Mouse (Mus musculus): ENCODE data around the gene Selenoh. TPM values are rescaled to one million over a fixed set of nuclear protein-coding genes. Genes with fewer than 3 reads are reported as not detected.

Selenoh gene
- total and polyA plus RNA-seq, 3 experiments, result 277 to 473 (median 428) TPM

- no peak for TF ChIP-seq ZKSCAN1 (IDR thresholded peaks at IDR 0.05; ENCODE audit: borderline replicate concordance, low read depth, low read length)
- TF ChIP-seq MEF2A (IDR thresholded peaks at IDR 0.05; ENCODE audit: borderline replicate concordance, low read depth, low read length), result no peak; the same call in 1 of the 2 replicates
- no peak for TF ChIP-seq POLR2AphosphoS2 (IDR thresholded peaks at IDR 0.05; ENCODE audit: low read depth, low read length)
- TF ChIP-seq TCF12 (IDR thresholded peaks at IDR 0.05; ENCODE audit: low read depth, low read length), result peak; percentile 36
- no peak for TF ChIP-seq UBTF (IDR thresholded peaks at IDR 0.05; ENCODE audit: low read depth, low read length)
- no peak for TF ChIP-seq JUN (IDR thresholded peaks at IDR 0.05; ENCODE audit: insufficient read depth, low read depth, low read length)
- no peak for TF ChIP-seq MAFK (IDR thresholded peaks at IDR 0.05; ENCODE audit: insufficient replicate concordance, low read length)
- TF ChIP-seq POLR2A (IDR thresholded peaks at IDR 0.05; ENCODE audit: low read depth, low read length), result peak; percentile 61; the same call in 1 of the 2 replicates
- TF ChIP-seq TBP (conservative IDR thresholded peaks at IDR 0.05; ENCODE audit: low read depth, low read length), result peak; percentile 47; the same call in 1 of the 2 replicates
Observed at GRCm38 (mm10) chr2:84677968-84678880, 7.7 kb upstream of the Selenoh start, which contains the start of the genes Gm28635 and Med19 (continued).

- dilution Hi-C loops (cut with MboI; ENCODE audit: extremely low pct_ligation_motif_present, extremely low pct_unique_long_range_greater_than_20kb, low sequenced_read_pairs), result no loop called here
- H3K27ac ChIP-seq (ENCODE audit: insufficient read depth, low read depth), result peak overlapping the region; percentile 64; the same call in 1 of the 2 replicates
- H3K36me3 ChIP-seq (replicated peaks in 1 of 2; ENCODE audit: control insufficient read depth in 1 of 2, insufficient read depth in 1 of 2, low read length in 1 of 2), result peaks cover 28 to 49% of the 10 kb centered on the region in 2 experiments
- H3K4me3 ChIP-seq (replicated peaks in 1 of 3; ENCODE audit: low read depth in 2 of 3, low read length in 2 of 3, poor library complexity in 1 of 3), result peak overlapping the region; percentile 80 to 96 (median 82)
- peaks cover 0 to 28% of the 10 kb centered on the region in 2 experiments; a peak in 2 of 4 replicates for H3K4me1 ChIP-seq (ENCODE audit: control insufficient read depth in 1 of 2, insufficient read depth in 2 of 2)
- peak overlapping the region; percentile 96 for H3K4me2 ChIP-seq (ENCODE audit: insufficient read depth, low read depth, poor library complexity, severe bottlenecking)
- H3K79me2 ChIP-seq (replicated peaks; ENCODE audit: control insufficient read depth, extremely low read depth, insufficient read depth, poor library complexity, severe bottlenecking), result peaks cover 27% of the 10 kb centered on the region
- DNase-seq (ENCODE audit: extremely low read depth), result peak; percentile 24
- peak overlapping the region; percentile 70 for H3K9ac ChIP-seq (ENCODE audit: insufficient read depth, low read depth)
- H3K27me3 ChIP-seq (replicated peaks), result no peaks in the 10 kb centered on the region
- in situ Hi-C loops (cut with MboI; ENCODE audit: low pct_ligation_motif_present, low pct_unique_long_range_greater_than_20kb, low sequenced_read_pairs), result no loop called here
- no peaks in the 10 kb centered on the region for H3K9me3 ChIP-seq (replicated peaks; ENCODE audit: low read length)
- TF ChIP-seq ZKSCAN1 (IDR thresholded peaks at IDR 0.05; ENCODE audit: borderline replicate concordance, low read depth, low read length) (no peak), JUND (conservative IDR thresholded peaks at IDR 0.05; ENCODE audit: low read depth, low read length) (no peak), MEF2A (IDR thresholded peaks at IDR 0.05; ENCODE audit: borderline replicate concordance, low read depth, low read length) (no peak), USF1 (IDR thresholded peaks at IDR 0.05; ENCODE audit: low read depth, low read length) (no peak), CHD2 (IDR thresholded peaks at IDR 0.05; ENCODE audit: low read length) (no peak), UBTF (IDR thresholded peaks at IDR 0.05; ENCODE audit: low read depth, low read length) (no peak), MAFK (IDR thresholded peaks at IDR 0.05; ENCODE audit: insufficient replicate concordance, low read length) (peak; percentile 86), POLR2AphosphoS2 (IDR thresholded peaks at IDR 0.05; ENCODE audit: low read depth, low read length) (no peak), TBP (conservative IDR thresholded peaks at IDR 0.05; ENCODE audit: low read depth, low read length) (no peak), JUN (IDR thresholded peaks at IDR 0.05; ENCODE audit: insufficient read depth, low read depth, low read length) (no peak), PAX5 (IDR thresholded peaks at IDR 0.05; ENCODE audit: low read length) (no peak), ZMIZ1 (IDR thresholded peaks at IDR 0.05; ENCODE audit: low read depth, low read length) (no peak), MAX (IDR thresholded peaks at IDR 0.05; ENCODE audit: low read length) (peak; percentile 59; the same call in 1 of the 2 replicates), ELF1 (IDR thresholded peaks at IDR 0.05; ENCODE audit: low read depth, low read length) (no peak), CTCF (conservative IDR thresholded peaks at IDR 0.05 in 1 of 2, IDR thresholded peaks at IDR 0.05 in 1 of 2; ENCODE audit: low read depth in 2 of 2, low read length in 2 of 2) (peak in 1 of 2 experiments; percentile 57; a peak in 2 of 4 replicates), CHD1 (IDR thresholded peaks at IDR 0.05; ENCODE audit: low read depth, low read length) (0 out of 2 replicates have a peak, but pooled peaks have one; percentile 21), USF2 (conservative IDR thresholded peaks at IDR 0.05; ENCODE audit: low read depth, low read length) (no peak), BHLHE40 (IDR thresholded peaks at IDR 0.05; ENCODE audit: low read depth, low read length) (no peak), E2F4 (IDR thresholded peaks at IDR 0.05; ENCODE audit: insufficient replicate concordance, low read depth, low read length) (no peak), ZNF384 (IDR thresholded peaks at IDR 0.05; ENCODE audit: low read depth, low read length) (no peak), RCOR1 (conservative IDR thresholded peaks at IDR 0.05; ENCODE audit: low read depth, low read length) (no peak), SIN3A (IDR thresholded peaks at IDR 0.05; ENCODE audit: low read length) (no peak), ZC3H11A (IDR thresholded peaks at IDR 0.05; ENCODE audit: low read depth, low read length) (no peak), HCFC1 (IDR thresholded peaks at IDR 0.05; ENCODE audit: low read depth, low read length) (no peak), NELFE (IDR thresholded peaks at IDR 0.05; ENCODE audit: low read depth, low read length) (no peak), RAD21 (IDR thresholded peaks at IDR 0.05; ENCODE audit: low read depth, low read length) (no peak), SMC3 (IDR thresholded peaks at IDR 0.05; ENCODE audit: low read depth, low read length) (no peak), IRF4 (IDR thresholded peaks at IDR 0.05; ENCODE audit: low read depth, low read length) (no peak), ETS1 (conservative IDR thresholded peaks at IDR 0.05; ENCODE audit: low read depth, low read length) (no peak), MXI1 (IDR thresholded peaks at IDR 0.05; ENCODE audit: low read depth, low read length) (peak; percentile 33), TCF12 (IDR thresholded peaks at IDR 0.05; ENCODE audit: low read depth, low read length) (no peak)
Observed at GRCm38 (mm10) chr2:84677270-84677967, 6.8 kb upstream of the Selenoh start.

Measured in CH12.LX (cell line).